Mouse (Mus musculus) embryonic facial prominence, embryonic 10.5 days (tissue): ENCODE measurements around the gene Dmap1. TPM values are rescaled to one million over a fixed set of nuclear protein-coding genes. Genes with fewer than 3 reads are reported as not detected.

Source experiments
- DNase-seq: peaks from one replicate; pipeline ENCODE4 v3.0.0-alpha.2; 2017; ENCODE audit warnings: low spot score
- H3K27ac ChIP-seq: fragments of 300-500 bp; sonication (generic); replicated peaks from 2 replicates; pipeline ENCODE4 v1.5.1; 2016; ENCODE audit warnings: mild to moderate bottlenecking
- H3K27me3 ChIP-seq: fragments of 300-500 bp; sonication (generic); replicated peaks from 2 replicates; pipeline ENCODE4 v1.6.1; 2016; ENCODE audit warnings: low read depth, mild to moderate bottlenecking; ENCODE audit not compliant: poor library complexity, severe bottlenecking
- H3K36me3 ChIP-seq: fragments of 300-500 bp; sonication (generic); replicated peaks from 2 replicates; pipeline ENCODE4 v1.6.1; 2016; ENCODE audit warnings: mild to moderate bottlenecking, moderate library complexity
- H3K4me1 ChIP-seq: fragments of 300-500 bp; sonication (generic); 2 replicates; pipeline ENCODE4 v1.6.1; 2016
- H3K4me3 ChIP-seq: fragments of 300-500 bp; sonication (generic); 2 replicates; pipeline ENCODE4 v1.5.1; 2016; ENCODE audit warnings: mild to moderate bottlenecking, moderate library complexity
- H3K9me3 ChIP-seq: fragments of 300-500 bp; sonication (generic); 2 replicates; pipeline ENCODE4 v1.6.1; 2016; ENCODE audit warnings: mild to moderate bottlenecking
- WGBS: fragments of 180-500 bp; shearing (Covaris S2); methylation state at CpG from one replicate; pipeline ENCODE4 v1.1.7; 2016; 5-methylcytosine and 5-hydroxymethylcytosine counted together
- polyA plus RNA-seq: library from polyadenylated mRNA; unstranded; fragments of >200 nt; fragmentation: Nextera tagmentation; extraction: Ambion mirVana; gene quantifications from 2 replicates; pipeline ENCODE4 v1.2.1, GENCODE M21; 2016

Dmap1 gene
- polyA plus RNA-seq, 1 experiment from 2014 or later, result 78.4 TPM

GRCm38 (mm10) chr4:117654016-117654702 is 27.9 kb downstream of the Dmap1 start:
- H3K9me3 ChIP-seq, result no peaks in the 10 kb centered on the region
- H3K4me3 ChIP-seq, result no peak overlapping the region
- peak overlapping the region; percentile 63 for H3K27ac ChIP-seq
- 14% methylated on average over 10 of the region's 10 CpGs for WGBS
- no peaks in the 10 kb centered on the region; the same call in 1 of the 2 replicates for H3K27me3 ChIP-seq
- H3K4me1 ChIP-seq, result peaks cover 85% of the 10 kb centered on the region
- peak; percentile 45 for DNase-seq
- peaks cover 22% of the 10 kb centered on the region for H3K36me3 ChIP-seq

DNA sequence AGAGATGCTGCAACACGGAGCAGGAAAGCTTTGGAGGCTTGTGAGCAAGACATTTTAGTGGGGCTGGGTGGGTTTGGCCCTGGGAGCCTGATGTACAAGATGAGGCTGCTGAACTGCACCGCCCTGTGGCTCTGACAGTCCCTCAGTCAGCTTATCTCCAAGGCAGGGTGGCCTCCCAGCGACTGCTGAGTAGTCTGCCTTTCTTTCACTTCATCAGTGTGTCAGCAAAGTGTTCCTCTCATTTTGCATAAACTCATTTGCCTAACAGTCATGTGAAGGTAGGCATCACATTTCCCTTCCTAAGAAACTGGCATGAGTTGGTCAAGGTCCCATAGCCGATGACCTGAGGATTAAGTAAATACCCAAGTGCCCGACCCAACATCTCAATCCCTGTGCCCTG is 29.3 kb downstream of the Dmap1 start:
- 51% methylated on average over 5 of the region's 5 CpGs for WGBS
- Histone ChIP-seq H3K27ac (no peak overlapping the region), H3K4me3 (no peak overlapping the region), H3K27me3 (no peaks in the 10 kb centered on the region; the same call in 1 of the 2 replicates), H3K9me3 (no peaks in the 10 kb centered on the region), H3K4me1 (peaks cover 85% of the 10 kb centered on the region), H3K36me3 (peaks cover 29% of the 10 kb centered on the region)
- DNase-seq, result no peak

DNA sequence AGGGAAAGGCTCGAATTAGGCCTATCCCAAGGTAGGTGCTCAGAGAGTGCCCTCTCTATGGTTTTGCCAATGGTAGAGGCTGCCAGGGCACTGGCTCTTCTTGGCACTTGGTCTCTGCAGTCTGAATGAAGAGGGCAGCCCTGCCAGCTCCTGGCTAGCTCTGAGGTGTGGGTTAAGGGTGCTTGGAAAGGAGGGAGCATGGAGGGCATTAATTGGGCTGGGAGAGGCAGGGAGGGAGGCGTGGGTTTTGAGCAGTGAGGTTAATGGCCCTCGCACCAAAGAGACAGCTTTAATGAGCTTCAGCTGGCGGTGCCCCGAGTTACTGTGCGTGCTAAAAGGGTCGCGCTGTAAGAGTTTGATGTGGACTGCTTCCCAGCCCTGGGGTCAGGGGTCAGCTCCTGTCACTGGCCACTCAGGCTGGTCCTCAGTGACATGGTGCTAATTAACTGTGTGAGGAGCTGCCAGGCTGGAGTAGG is 30.4 kb downstream of the Dmap1 start:
- WGBS, result 9% methylated on average over 8 of the region's 8 CpGs
- peaks cover 33% of the 10 kb centered on the region for H3K36me3 ChIP-seq
- no peaks in the 10 kb centered on the region for H3K9me3 ChIP-seq
- H3K27me3 ChIP-seq, result no peaks in the 10 kb centered on the region; the same call in 1 of the 2 replicates
- H3K4me1 ChIP-seq, result peaks cover 84% of the 10 kb centered on the region
- H3K4me3 ChIP-seq, result no peak overlapping the region
- peak; percentile 58 for DNase-seq
- peak overlapping the region; percentile 46; the same call in 1 of the 2 replicates for H3K27ac ChIP-seq

DNA sequence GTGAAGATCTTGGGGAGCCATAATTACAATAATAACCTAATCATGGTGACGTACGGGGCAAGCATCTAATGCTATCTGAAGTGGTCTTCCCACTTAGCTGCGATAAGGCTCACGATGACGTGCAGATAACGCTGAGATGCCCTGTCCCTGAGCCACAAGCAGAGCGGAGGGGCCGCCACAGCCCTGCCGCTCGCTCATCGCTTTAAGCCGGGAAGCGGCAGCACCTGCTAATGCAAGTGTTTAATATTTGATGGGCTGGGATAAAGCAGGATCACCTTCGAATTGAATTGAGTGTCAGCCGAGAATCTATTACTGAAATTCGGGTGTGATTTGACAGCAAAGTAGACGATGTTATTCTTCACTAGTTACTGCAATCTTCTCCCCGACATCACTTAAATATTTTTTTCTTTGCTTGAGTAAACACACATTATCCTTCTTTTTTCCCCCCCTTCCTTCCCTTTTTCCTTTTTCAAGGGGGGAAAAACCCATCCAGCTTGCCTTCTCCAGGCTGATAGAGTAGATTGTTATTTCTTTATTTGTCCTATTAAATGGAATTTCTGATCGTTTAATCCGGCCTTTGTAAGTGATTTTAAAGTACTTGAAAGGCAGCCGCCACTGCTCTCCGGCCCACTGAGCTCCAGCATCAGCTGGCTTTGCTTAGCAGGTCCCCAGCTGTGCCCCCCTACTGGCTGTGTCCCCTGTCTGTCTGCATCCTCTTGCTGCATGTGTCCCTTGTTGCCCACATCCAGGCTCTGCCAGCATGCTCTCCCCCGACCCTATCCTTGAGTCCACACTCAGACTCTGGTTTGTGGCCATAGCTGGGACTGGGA is 34.9 kb downstream of the Dmap1 start:
- Histone ChIP-seq H3K36me3 (peaks cover 42% of the 10 kb centered on the region), H3K9me3 (no peaks in the 10 kb centered on the region), H3K27me3 (no peaks in the 10 kb centered on the region), H3K4me1 (peaks cover 68% of the 10 kb centered on the region), H3K4me3 (no peak overlapping the region), H3K27ac (0 out of 2 replicates have a peak overlapping the region, but pooled peaks have one; percentile 30)
- no peak for DNase-seq
- 57% methylated on average over 23 of the region's 23 CpGs for WGBS

GRCm38 (mm10) chr4:117646496-117646895 is 35.6 kb downstream of the Dmap1 start:
- peaks cover 65% of the 10 kb centered on the region for H3K4me1 ChIP-seq
- H3K27ac ChIP-seq, result no peak overlapping the region
- no peaks in the 10 kb centered on the region for H3K27me3 ChIP-seq
- no peak for DNase-seq
- H3K4me3 ChIP-seq, result no peak overlapping the region
- no peaks in the 10 kb centered on the region for H3K9me3 ChIP-seq
- H3K36me3 ChIP-seq, result peaks cover 46% of the 10 kb centered on the region
- WGBS, result 79% methylated on average over 8 of the region's 8 CpGs

DNA sequence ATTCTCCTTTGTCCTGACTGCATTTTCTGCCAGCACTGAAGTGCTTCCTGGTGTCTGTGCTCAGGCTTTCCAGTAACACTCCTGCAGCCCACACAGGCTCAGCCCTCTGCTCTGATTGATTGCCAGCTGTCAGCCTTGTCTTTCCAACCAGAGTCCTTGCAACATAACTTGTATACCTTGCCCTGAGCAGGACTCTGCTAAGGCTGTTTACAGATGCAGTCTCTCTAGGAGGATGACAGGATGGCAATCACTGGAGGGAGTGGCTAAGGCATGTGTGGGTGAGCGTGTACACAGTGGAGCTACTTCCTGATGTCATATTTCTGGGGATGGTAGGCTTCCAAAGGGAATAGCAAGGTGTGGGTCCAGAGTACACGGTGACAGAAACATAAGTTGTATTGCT is 36.2 kb downstream of the Dmap1 start:
- WGBS, result 86% methylated on average over 2 of the region's 2 CpGs
- no peak overlapping the region for H3K4me3 ChIP-seq
- no peaks in the 10 kb centered on the region for H3K27me3 ChIP-seq
- H3K4me1 ChIP-seq, result peaks cover 65% of the 10 kb centered on the region
- peaks cover 48% of the 10 kb centered on the region for H3K36me3 ChIP-seq
- H3K27ac ChIP-seq, result no peak overlapping the region
- no peaks in the 10 kb centered on the region for H3K9me3 ChIP-seq
- DNase-seq, result no peak

DNA sequence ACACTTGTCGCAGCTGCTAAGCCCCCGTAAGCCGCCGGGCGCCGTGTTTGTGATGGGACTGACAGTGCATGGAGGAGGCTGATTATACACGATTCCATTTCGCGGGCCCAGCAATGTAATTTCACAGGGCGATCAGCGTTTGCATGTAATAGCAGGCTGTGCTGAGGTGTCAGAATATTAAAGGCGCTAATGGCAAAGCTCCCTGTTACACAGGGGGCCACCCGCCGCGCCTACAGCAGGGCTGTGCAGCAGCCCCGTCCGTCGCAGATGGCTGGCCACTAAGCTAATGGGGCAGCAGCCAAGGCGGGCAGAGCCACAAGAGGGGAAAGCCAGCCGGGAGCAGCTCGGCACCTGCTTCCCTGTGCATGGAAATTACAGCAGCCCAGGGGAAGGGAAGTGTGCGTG is 37.0 kb downstream of the Dmap1 start:
- no peak overlapping the region for H3K4me3 ChIP-seq
- no peaks in the 10 kb centered on the region for H3K27me3 ChIP-seq
- H3K9me3 ChIP-seq, result no peaks in the 10 kb centered on the region
- no peak for DNase-seq
- no peak overlapping the region for H3K27ac ChIP-seq
- H3K4me1 ChIP-seq, result peaks cover 66% of the 10 kb centered on the region
- 62% methylated on average over 22 of the region's 22 CpGs for WGBS
- peaks cover 47% of the 10 kb centered on the region for H3K36me3 ChIP-seq

DNA sequence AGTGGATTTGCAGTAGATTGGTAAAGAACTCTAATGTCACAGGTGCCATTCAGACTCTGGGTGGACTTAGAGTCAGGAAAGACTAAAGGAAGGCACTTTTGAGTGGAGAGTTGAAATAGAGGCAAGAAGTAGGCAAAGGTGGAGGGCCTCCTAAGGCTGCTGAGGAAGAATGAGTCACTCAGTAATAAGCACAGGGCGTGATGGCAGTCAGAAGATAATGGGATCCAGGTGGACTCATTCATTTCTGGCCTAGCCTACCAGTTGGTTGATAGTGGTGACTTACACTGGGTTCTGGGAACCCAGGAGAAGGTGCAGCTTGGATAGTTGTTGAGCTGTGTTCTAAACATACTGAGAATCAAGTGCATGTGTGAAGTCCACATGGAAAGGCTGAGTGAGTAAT is 40.3 kb downstream of the Dmap1 start:
- H3K4me1 ChIP-seq, result peaks cover 43% of the 10 kb centered on the region
- WGBS, result 67% methylated on average over 1 of the region's 1 CpGs
- peaks cover 31% of the 10 kb centered on the region for H3K36me3 ChIP-seq

GRCm38 (mm10) chr4:117640925-117641703 is 41.0 kb downstream of the Dmap1 start:
- H3K36me3 ChIP-seq, result peaks cover 31% of the 10 kb centered on the region
- H3K4me1 ChIP-seq, result peaks cover 41% of the 10 kb centered on the region
- H3K27ac ChIP-seq, result no peak overlapping the region
- H3K27me3 ChIP-seq, result no peaks in the 10 kb centered on the region
- no peaks in the 10 kb centered on the region for H3K9me3 ChIP-seq
- no peak overlapping the region for H3K4me3 ChIP-seq
- no peak for DNase-seq
- 93% methylated on average over 1 of the region's 1 CpGs for WGBS

More for the DNA sequence above, 40.3 kb downstream of the Dmap1 start:
- H3K27me3 ChIP-seq, result no peaks in the 10 kb centered on the region
- DNase-seq, result no peak
- no peak overlapping the region for H3K27ac ChIP-seq
- H3K9me3 ChIP-seq, result no peaks in the 10 kb centered on the region
- H3K4me3 ChIP-seq, result no peak overlapping the region

DNA sequence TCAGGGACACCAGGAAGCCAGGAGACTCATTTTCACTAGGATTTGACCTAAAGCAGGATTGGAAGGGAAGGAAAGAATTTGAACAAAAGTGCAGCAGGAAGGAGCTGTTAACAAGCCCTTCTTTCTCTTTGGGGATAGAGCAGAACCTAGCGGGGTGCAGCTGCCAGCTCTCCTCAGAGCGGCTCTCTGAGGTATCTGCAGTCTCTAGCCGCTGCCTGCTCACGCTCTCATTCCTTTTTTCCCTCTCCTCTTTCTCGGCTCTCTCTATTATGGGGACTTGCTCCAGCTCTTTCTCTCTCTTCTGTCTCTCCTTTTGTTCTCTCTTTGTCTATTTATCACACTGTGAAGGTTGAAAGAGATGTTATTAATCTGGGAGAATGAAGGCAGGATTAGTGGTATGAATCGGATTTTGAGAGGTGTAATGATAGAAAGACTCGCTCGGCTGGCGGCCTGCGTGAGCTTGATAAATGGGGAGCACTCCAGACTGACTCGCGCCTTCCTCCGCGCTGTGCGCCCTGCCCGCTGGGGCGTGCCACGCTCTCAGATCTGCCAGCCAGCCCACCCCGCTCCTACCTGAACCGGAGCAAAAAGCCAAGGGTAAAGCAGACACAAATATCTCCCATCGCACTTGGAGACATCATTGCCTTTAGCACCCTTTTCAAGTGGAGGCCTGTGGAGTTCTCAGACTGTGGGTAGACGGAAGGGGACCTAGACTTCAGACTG is 45.0 kb downstream of the Dmap1 start:
- H3K9me3 ChIP-seq, result peaks cover 3% of the 10 kb centered on the region; the same call in 1 of the 2 replicates
- H3K36me3 ChIP-seq, result peaks cover 52% of the 10 kb centered on the region
- no peaks in the 10 kb centered on the region for H3K27me3 ChIP-seq
- no peak overlapping the region for H3K27ac ChIP-seq
- peaks cover 24% of the 10 kb centered on the region for H3K4me1 ChIP-seq
- no peak overlapping the region for H3K4me3 ChIP-seq
- WGBS, result 64% methylated on average over 22 of the region's 22 CpGs
- DNase-seq, result no peak

DNA sequence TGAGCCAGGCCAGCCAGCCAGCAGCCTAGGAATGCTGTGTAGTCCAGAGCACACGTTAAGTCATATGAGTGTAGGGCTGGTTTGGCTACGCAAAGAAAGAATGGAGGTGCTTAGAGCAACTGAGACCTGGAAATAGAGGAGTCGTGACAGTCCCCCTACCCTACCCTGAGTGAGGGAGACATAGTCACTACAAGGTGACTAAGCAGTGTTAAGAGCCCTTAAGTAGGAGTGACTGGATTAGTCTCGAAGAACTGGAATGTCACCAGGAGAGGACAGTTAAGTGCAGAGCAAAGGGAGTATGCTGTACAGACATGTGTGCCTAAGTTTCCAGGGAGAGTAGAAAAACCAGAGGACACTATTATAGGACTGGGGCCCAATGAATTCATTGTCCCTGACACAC is 45.9 kb downstream of the Dmap1 start:
- H3K9me3 ChIP-seq, result peaks cover 3% of the 10 kb centered on the region; the same call in 1 of the 2 replicates

More for the DNA sequence above, 45.9 kb downstream of the Dmap1 start:
- Histone ChIP-seq H3K4me3 (no peak overlapping the region), H3K36me3 (peaks cover 54% of the 10 kb centered on the region), H3K27me3 (no peaks in the 10 kb centered on the region), H3K4me1 (peaks cover 18% of the 10 kb centered on the region), H3K27ac (no peak overlapping the region)
- 87% methylated on average over 4 of the region's 4 CpGs for whole genome bisulfite sequencing
- no peak for DNase-seq
